Mouse (Mus musculus) retina, postnatal 1 day (tissue): ENCODE measurements around the gene Fam174b.

Source experiments
- DNase-seq: peaks from one replicate; pipeline ENCODE4 v3.0.0-alpha.2; 2012

Gene Fam174b

DNA sequence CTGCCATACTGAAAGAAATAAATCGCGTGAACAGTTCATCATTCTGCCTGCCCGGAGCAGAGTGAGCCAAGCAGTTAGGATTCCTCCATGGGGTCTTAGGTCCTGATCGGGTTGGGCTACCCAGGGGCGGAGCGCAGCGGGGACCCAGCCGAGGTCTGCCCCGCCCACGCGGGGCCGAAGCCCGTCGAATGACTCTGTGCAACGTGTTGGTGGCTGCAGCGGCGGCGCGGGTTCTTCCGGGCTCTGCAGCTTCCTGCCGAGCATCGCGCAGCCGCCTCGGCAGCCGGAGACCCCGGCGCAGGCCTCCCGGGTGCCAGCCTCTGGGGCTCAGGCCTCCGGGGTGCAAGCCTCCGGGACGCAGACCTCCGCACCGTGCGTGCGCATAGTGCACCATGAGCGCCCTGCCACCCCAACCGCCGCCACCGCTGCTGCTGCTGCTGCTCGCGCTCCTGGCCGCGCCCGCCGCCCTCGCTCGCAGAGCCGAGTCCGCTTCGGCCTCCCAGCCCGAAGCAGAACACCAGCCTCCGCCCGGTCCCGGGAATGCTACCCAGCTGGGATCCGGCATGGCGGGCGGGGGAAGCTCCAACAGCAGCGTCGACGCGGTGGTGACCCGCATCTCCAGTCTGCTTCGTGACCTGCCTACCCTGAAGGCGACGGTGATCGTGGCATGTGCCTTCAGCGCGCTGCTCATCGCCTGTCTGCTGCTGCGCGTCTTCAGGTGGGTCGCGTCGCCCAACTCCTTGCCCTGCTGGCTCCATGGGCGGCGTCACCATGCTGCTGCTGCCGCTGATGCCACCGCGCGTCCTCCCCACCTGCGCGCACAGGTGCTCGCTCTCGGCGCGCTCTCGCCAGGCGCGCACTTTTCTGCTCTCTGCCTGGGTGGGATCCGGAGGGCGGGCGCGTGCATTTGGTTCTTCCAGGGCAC lies at the start of gene Fam174b:
Gene Fam174b, plus strand, starts transcription at position 192 of the 925 bp plus-strand sequence.
- peak; percentile 78 for DNase-seq

DNA sequence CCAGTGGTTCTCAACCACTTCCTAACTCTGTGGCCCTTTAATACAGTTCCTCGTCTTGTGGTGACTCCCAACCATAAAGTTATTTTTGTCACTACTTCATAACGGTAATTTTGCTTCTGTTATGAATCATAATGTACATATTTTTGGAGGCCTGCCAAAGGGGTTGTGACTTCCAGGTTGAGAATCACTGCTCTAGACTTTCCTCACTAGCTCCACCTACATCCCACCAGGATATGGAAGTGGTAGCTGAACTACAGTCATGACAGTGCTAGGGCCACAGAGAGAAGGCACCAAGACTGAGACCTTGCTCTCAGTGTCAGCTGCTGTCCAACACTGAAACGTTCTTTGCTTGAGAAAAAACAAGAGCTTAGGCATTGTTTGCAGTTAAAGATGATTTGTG lies 43.0 kb upstream of the Fam174b start:
- DNase-seq = no peak

DNA sequence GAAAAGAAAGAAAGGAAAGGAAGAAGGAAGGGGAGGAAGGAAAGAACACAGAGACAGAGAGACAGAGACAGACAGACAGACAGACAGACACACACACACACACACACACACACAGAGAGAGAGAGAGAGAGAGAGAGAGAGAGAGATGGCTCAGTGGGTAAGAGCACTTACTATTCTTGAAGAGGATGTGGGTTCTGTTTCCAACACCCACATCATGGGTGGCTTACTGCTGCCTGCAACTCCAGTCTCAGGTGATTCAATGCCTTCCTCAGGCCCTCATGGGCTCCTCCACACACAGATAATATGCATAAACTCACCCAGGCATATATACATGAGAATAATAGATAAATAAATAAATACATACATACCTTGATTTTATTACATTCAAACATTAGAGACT lies 35.8 kb upstream of the Fam174b start:
- DNase-seq = no peak

DNA sequence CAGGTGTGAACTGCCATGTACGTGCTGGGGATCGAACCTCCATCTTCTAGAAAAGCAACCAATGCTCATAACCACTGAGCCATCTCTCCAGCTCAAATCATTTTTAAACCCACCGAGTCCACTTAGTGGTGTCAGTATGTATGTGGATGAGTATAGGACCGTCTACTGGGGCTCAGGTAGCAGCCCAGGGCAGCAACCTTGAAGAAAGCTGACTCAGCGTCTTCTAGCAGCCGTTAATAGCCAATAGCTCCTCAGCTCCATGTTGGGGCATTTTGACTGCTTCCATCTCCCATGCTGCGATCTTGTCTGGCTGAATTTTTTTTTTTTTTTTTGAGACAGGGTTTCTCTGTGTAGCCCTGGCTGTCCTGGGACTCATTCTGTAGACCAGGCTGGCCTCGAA lies 26.6 kb upstream of the Fam174b start:
- no peak for DNase-seq

DNA sequence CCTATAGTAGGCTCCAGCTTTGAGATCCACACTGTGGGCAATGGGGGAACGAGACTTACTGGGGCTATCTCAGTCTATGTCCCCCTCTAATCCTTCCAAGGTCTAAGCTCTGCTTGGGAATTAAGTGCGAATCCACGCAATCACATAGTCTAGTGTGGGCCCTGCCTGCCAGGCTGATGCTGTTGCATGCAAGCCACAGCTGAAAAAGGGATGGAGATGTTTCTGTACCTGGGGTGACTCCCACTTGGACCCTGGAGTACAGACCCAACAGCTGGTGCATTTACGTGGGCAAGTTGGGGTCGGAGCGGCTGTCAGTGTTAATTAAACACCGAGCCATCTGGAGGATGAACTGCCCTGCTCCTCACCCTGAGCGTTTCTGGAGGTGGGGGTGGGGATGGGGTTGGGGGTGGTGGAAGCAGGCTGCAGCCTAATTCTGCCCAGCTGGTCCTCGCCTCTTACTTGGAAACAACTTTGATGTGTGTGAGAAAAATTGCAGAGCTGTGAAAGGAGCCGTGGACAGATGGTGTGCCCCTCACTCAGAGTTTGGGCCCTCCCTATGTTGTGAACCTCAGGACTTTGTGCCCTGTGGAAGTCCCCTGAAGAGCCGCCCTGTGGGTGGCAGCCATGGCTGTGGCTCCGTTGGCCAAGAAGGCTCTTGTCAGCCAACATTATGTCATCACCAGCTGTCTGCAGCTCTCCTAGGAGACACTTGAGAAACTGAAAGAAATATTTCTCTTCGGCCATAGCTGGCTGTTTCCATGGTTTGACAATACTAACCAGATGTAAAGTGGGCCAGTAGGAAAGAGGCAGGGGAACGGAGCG lies 24.0 kb upstream of the Fam174b start:
- peak; percentile 69 for DNase-seq

DNA sequence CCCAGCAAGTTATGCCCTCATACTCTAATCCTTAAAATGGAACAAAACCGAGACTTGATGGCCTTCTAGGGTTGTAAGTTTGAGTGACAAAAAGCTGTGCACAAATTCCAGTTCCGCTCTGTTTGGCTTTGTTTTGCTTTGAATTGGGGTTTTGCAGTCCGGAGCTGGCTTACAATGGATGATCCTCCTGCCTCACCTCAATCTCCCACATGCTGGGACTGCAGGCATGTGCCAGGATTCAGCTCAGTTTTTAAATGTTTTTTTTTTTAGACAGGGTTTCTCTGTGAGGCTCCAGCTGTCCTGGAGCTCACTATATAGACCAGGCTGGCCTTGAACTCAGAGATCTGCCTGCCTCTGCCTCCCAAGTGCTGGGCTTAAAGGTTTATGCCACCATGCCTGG lies 23.3 kb upstream of the Fam174b start:
- DNase-seq = no peak

DNA sequence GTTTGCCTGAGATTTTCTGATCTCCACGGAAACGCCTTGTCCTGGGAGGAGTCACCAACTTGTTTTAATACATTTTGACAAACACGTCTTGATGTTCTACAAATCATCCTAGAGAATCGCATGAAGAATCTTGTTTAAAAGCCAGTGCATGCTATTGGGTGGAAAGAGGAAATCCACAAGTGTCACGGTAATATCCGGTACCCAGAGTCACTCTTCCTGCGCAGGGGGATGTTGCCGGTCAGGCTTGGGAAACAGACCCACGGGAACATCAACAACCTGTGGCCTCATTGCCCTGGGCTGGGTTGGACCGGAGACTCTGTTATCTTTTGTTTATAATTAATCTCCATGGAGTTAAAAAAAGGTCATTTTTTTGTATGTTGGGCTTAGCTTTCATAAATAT lies 22.1 kb upstream of the Fam174b start:
- no peak for DNase-seq

DNA sequence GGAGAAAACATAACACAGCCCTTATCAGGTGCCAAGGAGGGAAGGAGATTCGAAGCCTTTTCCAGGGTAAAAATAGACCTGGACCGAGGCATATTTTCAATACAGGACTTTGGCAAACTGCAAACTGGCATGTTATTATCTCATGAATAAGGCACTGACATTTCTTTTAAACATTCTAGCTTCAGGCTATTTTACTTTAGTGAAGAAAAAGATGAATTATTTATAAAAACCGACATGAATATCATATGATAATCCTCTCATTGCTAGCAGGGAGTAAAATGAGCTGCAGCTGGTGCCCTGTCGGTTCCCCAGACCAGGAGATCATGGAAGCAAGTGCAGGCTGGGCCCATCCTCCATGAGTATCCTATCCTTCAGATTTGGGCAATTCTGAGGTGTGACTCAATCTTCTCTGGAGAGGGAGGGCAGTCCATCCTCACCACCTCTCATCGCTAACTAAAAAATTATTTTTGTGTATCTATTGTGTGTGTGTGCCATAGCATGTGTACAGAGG lies 21.6 kb upstream of the Fam174b start:
- no peak for DNase-seq

DNA sequence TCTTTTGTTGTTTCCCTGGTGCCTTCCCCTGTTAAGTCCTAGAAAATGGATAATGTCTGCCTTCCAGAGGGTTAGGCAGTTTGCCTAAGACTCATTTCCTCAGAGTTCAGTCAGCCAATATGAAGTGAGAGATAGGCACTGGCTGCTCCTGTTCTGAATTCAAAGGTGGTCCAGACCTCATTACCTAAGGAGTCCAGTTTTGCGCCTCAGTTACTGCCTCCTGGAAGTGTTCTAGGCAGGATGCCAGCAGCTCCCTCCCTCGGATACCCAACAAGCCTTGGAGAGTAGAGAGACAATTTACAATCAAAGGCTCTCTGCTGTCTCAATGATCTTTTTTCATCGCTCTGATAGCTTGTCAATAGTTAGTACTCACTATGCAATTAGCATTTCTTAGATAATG lies 19.1 kb upstream of the Fam174b start:
- DNase-seq = no peak

DNA sequence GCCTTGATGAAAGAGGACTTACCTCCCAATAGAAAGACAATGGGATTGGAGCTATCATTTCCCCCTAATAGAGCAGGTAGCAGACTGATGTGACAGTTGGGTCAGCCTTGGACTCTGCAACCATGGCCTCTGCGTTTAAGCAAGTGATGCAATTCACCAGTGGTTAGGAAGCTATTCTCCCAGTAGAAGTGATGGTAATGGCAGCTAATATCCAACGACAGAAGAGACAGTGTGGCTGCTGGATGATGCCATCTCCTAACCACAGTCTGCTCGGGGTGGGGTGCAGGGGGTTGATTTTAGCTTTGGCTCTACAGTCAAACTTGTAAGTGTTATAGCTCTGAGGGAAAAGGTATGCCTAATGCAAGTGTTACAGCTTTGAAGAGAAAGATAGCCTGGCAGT lies 18.3 kb upstream of the Fam174b start:
- DNase-seq = no peak

DNA sequence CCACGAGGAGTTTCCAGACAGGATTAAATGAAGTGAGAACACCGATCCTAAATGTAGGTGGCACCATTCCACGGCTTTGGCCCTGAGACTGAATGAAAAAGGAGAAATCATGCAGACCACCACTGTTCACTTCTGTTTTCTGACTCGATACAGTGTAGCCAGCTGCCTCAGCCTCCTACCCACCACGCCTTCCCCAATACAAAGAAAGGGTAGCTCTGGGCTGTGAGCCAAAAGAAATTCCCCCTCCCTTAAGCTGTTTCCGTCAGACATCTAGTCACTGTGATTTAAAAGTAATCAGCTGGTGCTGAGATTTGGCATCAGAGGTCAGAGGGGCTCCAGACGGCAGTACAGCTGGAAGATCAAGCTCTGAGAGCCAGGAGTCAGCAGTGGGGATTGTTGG lies 10.2 kb upstream of the Fam174b start:
- DNase-seq = peak; percentile 16

DNA sequence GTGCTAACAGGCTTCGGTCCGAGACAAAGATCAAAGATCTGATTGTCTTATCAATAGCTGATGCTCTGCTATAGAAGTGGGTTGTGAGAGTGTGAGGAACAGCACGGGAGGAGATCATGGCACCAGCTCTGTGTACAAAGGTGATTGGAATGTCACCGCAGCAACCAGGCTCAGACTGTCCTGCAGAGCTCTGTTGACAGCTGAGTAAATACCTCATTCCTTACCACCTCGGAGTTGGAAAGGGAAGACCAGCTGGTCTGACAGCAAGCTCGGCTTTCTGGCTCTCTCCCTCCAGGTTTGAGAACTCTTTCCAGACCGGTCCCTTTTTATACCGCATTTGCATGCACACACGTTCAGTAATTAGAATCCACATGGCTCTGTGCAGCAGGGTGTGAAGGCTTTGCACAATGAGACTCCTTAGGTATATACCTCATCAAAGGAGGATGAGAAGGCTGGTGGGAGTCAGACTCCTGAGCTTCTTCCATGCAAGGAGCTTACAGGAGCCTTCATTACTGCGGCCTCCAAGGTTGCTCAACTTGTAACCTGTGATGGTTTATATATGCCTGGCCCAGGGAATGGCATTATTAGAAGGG lies 9.6 kb upstream of the Fam174b start:
- DNase-seq = no peak

DNA sequence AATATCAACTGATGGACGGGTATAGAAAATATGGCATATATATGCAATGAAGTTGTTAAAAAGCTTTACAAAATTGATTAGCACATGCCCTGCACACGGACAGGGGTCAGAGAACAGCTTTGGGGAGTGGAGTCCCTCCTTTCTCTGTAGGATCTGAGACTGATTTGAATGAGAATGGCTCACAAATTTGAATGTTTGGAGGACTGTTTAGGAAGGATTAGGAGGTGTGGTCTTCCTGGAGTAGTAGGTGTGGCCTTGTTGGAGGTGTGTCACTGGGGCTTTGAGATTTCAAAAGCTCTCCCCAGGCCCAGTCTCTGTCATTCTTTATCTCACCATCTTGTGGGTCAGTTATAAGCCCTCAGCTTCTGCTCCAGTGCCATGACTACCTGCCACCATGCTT lies 4.1 kb upstream of the Fam174b start:
- no peak for DNase-seq

DNA sequence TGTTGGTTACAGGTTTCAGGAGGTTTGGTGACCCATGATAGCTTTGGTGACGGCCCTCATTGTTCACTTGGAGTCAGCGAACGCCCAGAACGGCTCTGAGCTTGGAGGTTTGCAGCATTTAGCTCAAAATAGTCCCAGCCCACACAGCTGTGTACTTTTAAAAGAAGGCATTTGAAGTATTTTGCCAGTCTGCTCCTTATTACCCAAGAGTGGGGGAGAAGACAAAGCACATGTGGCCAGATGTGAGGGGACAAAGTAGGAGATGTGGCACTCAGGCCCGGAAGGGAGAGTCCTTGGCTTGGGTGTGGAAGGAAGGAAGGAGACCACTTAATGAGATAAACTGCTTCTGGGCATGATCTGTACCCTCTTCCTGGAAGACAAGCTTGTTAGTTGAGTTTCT lies 1.3 kb downstream of the Fam174b start:
- DNase-seq = no peak

DNA sequence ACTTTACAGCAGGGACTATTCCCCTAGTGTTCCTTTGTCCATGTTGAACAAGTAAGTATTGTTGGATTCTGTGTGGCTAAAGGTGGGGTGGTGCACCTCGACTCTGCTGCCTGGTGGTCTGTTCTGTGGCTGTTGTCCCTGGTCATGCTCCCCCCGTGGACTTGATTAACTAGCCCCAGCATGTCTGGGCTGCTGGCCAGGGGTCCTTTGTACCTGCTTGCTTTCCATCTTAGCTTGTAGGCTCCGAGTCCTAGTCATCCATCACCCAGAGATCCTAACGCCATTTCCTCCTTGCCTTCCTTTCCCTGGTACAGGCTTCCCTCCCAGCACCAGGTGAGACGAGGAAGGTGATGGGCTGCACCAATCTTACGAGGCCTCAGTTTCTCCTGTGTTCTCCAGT lies 1.7 kb downstream of the Fam174b start:
- no peak for DNase-seq

DNA sequence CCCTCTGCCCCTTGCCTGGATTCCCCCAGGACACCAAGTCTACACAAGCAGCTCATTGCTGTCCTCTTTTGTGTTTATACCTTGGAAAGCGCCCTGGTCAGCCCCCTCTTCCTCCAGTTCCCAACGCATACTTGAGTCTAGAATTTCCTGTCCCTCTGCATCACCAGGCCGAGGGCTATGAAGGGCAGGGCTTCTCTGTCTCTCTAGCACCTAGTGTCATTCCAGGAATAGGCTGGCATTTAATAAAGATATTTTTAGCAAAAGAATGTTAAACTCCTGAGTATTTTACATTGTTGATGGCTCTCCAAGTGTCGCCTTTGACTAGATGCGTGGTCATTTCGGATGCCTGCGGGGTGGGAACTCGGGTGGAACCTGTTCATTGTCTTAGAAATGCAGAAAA lies 3.0 kb downstream of the Fam174b start:
- DNase-seq = no peak

DNA sequence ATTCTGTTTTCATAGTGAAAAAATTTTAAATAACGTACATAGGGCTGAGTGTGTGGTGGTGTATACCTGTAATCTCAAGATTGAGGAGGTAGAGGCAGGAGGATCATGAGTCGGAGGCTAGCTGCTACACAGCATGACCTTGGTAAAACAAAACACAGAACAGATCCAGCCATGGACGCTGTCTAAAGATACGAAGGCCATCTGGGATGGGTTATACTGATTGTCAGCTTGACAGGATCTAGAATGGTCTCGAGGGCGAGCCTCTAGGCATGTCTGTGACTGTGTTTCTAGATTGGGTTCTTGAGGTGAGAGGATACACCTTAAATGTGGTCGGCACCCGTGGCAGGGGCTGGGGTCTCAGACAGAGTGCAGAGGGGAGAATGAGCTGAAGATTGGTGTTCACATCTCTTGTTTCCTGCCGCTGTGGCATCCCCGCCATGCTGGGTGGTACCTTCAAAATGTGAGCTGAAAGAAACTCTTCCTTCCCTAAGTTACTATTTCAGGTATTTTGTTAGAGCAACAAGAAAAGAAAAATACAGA lies 3.8 kb downstream of the Fam174b start:
- DNase-seq = no peak

DNA sequence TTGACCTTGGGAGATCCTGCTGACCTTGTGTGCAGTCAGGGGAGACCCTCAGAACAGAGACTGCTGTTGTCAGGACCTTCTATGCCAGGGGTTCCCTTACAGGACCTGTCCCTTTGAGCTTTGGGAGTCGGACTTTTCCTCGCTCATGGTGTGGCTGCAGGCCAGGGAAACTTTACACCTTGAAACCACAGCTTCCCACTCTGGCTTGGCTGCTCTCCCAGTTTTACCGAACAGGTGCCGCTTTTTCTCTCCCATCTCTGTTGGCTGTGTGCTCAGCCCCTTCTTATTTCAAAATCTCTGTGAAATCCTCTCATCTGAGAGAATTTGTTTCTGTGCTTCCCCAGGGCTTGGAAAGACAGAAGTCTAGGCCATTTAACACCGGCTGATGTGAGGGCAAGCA lies 5.8 kb downstream of the Fam174b start:
- DNase-seq = no peak

DNA sequence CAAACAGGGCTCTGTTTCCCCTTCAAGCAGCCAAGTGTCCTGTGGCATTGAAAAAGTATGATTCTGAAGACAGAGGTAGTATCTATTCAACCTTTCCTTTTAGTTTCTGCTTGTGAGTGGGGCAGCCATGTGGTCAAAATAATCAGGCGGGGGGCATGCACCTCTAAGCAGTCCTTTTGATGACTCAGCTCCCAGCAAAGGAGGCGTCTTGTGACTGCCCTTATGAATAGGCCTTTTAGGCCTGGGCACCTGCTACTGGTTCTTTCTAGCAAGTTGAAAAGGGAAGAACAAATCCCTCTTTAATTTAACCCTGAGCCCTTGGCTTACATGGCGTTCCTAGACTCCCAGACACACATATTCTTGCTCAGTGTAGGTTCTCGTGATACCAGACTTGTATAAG lies 6.7 kb downstream of the Fam174b start:
- DNase-seq = no peak

DNA sequence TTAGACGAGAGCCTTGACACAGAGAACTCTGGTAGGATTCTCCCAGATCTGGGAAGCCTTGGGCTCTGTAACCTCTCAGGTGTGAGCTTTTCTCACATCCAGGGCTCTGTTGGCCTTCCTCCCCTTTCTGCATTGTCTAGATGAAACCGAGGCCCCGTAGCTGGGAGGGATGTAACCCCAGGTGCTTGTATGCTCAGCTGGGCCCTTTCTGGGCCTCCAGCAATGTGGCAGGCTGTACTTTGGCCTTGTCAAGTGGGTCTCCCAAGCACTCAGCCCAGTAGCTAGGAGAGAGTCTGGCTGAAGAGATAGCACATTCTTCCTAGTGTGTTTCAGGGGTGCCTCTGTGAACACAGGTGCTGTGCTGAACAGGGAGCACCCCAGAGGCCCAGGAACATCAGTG lies 7.4 kb downstream of the Fam174b start:
- no peak for DNase-seq

DNA sequence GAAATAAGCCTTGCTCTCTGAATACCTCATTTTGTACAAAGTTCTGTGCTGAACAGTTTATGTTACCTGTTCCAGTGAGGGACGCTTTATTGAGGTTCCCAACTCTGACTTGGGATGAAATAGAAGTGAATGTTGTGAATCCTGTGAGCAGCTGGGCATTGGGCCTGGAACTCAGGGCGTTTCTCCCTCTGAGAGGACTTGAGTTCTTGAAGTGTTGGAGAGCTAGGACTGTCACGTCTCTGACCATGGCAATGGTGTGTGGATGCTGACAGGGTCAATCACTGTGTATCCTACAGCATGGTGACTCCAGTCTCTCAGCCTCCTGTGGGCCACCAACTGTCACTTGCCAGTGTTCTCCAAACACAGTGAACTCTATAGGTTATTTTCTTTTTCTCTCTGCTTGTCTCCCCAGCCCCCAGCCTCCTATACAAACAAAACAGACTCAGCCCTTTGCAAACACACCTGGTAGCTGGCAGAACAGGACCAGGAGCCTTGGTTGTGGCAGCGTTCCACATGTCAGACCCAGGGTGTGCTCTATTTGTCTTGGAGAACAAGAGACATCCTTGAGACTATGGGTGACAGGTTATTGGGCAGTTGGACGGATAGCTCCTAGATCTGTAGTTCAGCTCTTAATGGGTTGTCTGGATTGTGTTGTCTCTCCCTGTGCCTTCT lies 8.5 kb downstream of the Fam174b start:
- DNase-seq = no peak

DNA sequence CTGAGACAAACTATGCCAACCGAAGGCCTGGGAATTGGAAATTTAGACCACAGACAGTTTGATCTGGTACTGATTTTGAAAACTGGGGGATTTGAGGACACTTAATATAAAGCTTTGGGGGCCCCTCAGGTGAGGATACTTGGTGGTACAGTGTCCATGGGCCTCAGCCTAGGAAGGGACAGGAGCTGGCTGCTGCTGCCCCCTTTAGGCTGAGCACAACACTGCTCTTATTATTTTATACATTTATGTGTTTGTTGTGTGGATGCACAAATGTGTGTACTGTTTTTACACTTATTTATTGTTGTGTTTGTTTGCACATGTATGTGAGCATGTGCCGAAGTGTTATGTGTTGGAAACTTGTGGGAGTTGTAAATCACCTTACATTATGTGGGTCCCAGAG lies 9.2 kb downstream of the Fam174b start:
- no peak for DNase-seq

DNA sequence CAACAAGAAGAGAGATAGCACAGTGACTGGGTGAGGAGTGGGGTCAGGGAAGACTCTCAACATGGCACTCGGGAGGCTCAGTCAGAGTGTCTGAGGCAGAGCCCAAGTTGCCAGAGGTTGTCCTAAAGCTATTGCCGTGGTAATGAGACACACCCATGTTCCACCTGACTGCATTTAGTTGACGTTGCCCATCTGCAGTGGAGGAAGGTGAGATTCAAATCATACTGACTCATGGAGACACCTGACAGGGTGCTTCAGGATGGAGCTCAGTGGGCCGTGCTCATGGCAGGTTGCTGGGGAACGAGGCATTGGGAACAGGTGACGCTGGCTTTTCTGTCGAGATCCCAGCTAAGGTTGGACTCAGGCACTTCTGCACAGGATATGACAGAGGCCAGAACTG lies 9.9 kb downstream of the Fam174b start:
- DNase-seq = no peak
